Mouse (Mus musculus): ENCODE results near the gene 4930524N10Rik. TPM values are rescaled to one million over a fixed set of nuclear protein-coding genes. Genes with fewer than 3 reads are reported as not detected.

4930524N10Rik gene
- not detected for total RNA-seq (2021)

- no peak for DNase-seq (ENCODE audit: extremely low spot score in 1 of 2, low spot score in 2 of 2)
- intact Hi-C loops (cut with DNase I) = no loop called here
Observed at GRCm38 (mm10) chrX:154343292-154343691, at the start of gene 4930524N10Rik. 4930524N10Rik (minus strand) TSS chrX:154343392.

DNA sequence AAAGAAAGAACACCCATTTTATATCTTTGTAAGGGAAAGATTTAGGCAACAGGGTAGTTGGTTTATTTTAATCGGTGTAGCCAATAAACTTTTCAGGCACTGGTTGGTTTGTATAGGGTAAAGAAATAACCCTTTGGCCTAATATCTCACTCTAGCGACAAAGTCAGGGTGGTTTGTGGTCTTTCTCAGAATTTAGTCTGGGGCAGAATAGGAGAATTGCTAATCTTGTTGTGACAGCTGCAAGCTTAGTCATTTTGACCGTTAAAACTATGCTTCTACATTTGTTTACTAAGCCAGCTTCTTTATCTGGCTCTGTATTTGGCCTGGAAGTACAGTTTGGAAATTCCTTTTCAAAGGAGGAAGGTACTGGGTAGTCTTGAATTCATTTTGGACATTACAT, 6.8 kb upstream of the 4930524N10Rik start:
- intact Hi-C loops (cut with DNase I) = no loop called here
- DNase-seq (ENCODE audit: extremely low spot score in 1 of 2, low spot score in 2 of 2) = no peak

DNA sequence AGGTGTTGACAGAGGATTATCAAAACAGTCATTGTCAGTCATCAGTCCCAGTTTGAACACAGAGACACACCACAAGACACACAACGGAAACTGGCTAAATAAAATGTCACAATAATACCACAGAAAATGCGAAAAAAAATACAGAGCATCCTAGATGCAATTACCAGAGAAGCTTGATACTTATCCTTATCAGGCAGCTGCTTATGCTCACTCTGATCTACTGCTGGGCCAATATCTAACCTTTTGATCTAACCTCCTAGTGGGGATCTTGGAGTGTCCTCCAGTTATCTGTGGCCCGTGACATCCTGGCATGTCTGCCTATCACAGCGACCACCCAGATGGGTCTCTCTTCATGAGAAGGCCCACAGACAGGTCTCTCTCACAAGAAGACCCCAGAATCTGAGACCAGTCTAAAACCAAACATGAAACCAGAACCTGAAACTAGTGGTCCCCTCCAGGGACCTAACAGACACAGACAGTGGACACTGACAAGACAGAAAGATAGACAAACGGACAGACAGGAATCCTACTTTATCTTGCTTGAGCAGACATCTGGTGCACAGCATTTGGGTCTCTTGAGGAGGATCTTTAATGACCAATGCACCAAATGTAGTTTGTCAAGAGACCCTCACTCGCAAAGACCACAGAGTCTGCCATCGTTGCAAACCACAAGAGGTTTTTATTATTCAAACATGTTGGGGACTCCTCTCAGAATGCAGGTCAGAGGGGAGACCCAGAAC, 6.3 kb upstream of the 4930524N10Rik start:
- intact Hi-C loops (cut with DNase I) = no loop called here
- no peak for DNase-seq (ENCODE audit: extremely low spot score in 1 of 2, low spot score in 2 of 2)

- intact Hi-C loops (cut with DNase I) = no loop called here
- DNase-seq (ENCODE audit: extremely low spot score in 1 of 2, low spot score in 2 of 2) = no peak
Observed at GRCm38 (mm10) chrX:154347933-154348332, 4.7 kb upstream of the 4930524N10Rik start.

Other genes starting within 250 kb of the 4930524N10Rik start
- not detected for gene Gm15140, start 222.7 kb downstream of the 4930524N10Rik start, total RNA-seq (2021)
- gene Samt4, start 138.6 kb upstream of the 4930524N10Rik start, total RNA-seq (2021) = not detected
- not detected for gene Samt2, start 236.0 kb upstream of the 4930524N10Rik start, total RNA-seq (2021)